Mouse (Mus musculus): Measurements from ENCODE around the gene Kif2c. TPM values are rescaled to one million over a fixed set of nuclear protein-coding genes. Genes with fewer than 3 reads are reported as not detected.

Gene Kif2c
- polyA plus RNA-seq, 1 experiment: 2.5 TPM

GRCm38 (mm10) chr4:117221836-117222235 is 39.4 kb upstream of the Kif2c start:
- Histone ChIP-seq H3K4me1 (ENCODE audit: control insufficient read depth, insufficient read depth, insufficient read length) (peaks cover 2% of the 10 kb centered on the region; the same call in 1 of the 2 replicates), H3K27me3 (ENCODE audit: control insufficient read depth, insufficient read depth, low read length) (no peaks in the 10 kb centered on the region), H3K27ac (ENCODE audit: insufficient read depth, low read length) (no peak overlapping the region), H3K36me3 (ENCODE audit: control insufficient read depth, insufficient read depth, low read length) (no peaks in the 10 kb centered on the region), H3K4me3 (ENCODE audit: extremely low read depth, insufficient read depth, insufficient read length) (no peak overlapping the region)
- no peak for DNase-seq (ENCODE audit: low read depth in 1 of 2, low spot score in 2 of 2)
- no peak for TF ChIP-seq CTCF (IDR thresholded peaks at IDR 0.05; ENCODE audit: extremely low read depth, insufficient read depth, insufficient read length, insufficient replicate concordance)
- TF ChIP-seq POLR2A (IDR thresholded peaks at IDR 0.05; ENCODE audit: low read depth, low read length): no peak
- WGBS: 86% methylated on average over 9 of the region's 9 CpGs

GRCm38 (mm10) chr4:117220741-117221515 is 38.5 kb upstream of the Kif2c start:
- no peaks in the 10 kb centered on the region for H3K36me3 ChIP-seq (ENCODE audit: control insufficient read depth, insufficient read depth, low read length)
- H3K4me1 ChIP-seq (ENCODE audit: control insufficient read depth, insufficient read depth, insufficient read length): peaks cover 2% of the 10 kb centered on the region; the same call in 1 of the 2 replicates
- H3K4me3 ChIP-seq (ENCODE audit: extremely low read depth, insufficient read depth, insufficient read length): no peak overlapping the region
- no peak for TF ChIP-seq CTCF (IDR thresholded peaks at IDR 0.05; ENCODE audit: extremely low read depth, insufficient read depth, insufficient read length, insufficient replicate concordance)
- TF ChIP-seq POLR2A (IDR thresholded peaks at IDR 0.05; ENCODE audit: low read depth, low read length): no peak
- H3K27me3 ChIP-seq (ENCODE audit: control insufficient read depth, insufficient read depth, low read length): no peaks in the 10 kb centered on the region
- no peak for DNase-seq (ENCODE audit: low read depth in 1 of 2, low spot score in 2 of 2)
- H3K27ac ChIP-seq (ENCODE audit: insufficient read depth, low read length): no peak overlapping the region
- WGBS: 59% methylated on average over 9 of the region's 9 CpGs

GRCm38 (mm10) chr4:117218517-117219219 is 36.2 kb upstream of the Kif2c start:
- TF ChIP-seq POLR2A (IDR thresholded peaks at IDR 0.05; ENCODE audit: low read depth, low read length): no peak
- peak; percentile 76; the same call in 1 of the 2 replicates for TF ChIP-seq CTCF (IDR thresholded peaks at IDR 0.05; ENCODE audit: extremely low read depth, insufficient read depth, insufficient read length, insufficient replicate concordance)

GRCm38 (mm10) chr4:117217029-117217428 is 34.6 kb upstream of the Kif2c start:
- Histone ChIP-seq H3K27me3 (ENCODE audit: control insufficient read depth, insufficient read depth, low read length) (no peaks in the 10 kb centered on the region), H3K27ac (ENCODE audit: insufficient read depth, low read length) (no peak overlapping the region), H3K4me1 (ENCODE audit: control insufficient read depth, insufficient read depth, insufficient read length) (no peaks in the 10 kb centered on the region), H3K36me3 (ENCODE audit: control insufficient read depth, insufficient read depth, low read length) (no peaks in the 10 kb centered on the region), H3K4me3 (ENCODE audit: extremely low read depth, insufficient read depth, insufficient read length) (no peak overlapping the region)
- 85% methylated on average over 5 of the region's 5 CpGs for WGBS
- TF ChIP-seq CTCF (IDR thresholded peaks at IDR 0.05; ENCODE audit: extremely low read depth, insufficient read depth, insufficient read length, insufficient replicate concordance) (no peak), POLR2A (IDR thresholded peaks at IDR 0.05; ENCODE audit: low read depth, low read length) (no peak)
- no peak for DNase-seq (ENCODE audit: low read depth in 1 of 2, low spot score in 2 of 2)

More at GRCm38 (mm10) chr4:117218517-117219219, 36.2 kb upstream of the Kif2c start:
- H3K4me1 ChIP-seq (ENCODE audit: control insufficient read depth, insufficient read depth, insufficient read length): peaks cover 2% of the 10 kb centered on the region; the same call in 1 of the 2 replicates
- H3K36me3 ChIP-seq (ENCODE audit: control insufficient read depth, insufficient read depth, low read length): no peaks in the 10 kb centered on the region
- WGBS: 17% methylated on average over 10 of the region's 10 CpGs
- H3K27me3 ChIP-seq (ENCODE audit: control insufficient read depth, insufficient read depth, low read length): no peaks in the 10 kb centered on the region
- DNase-seq (ENCODE audit: low read depth in 1 of 2, low spot score in 2 of 2): peak; percentile 12 to 35
- H3K4me3 ChIP-seq (ENCODE audit: extremely low read depth, insufficient read depth, insufficient read length): no peak overlapping the region
- H3K27ac ChIP-seq (ENCODE audit: insufficient read depth, low read length): no peak overlapping the region

- Histone ChIP-seq H3K4me1 (ENCODE audit: control insufficient read depth, insufficient read depth, insufficient read length) (no peaks in the 10 kb centered on the region), H3K36me3 (ENCODE audit: control insufficient read depth, insufficient read depth, low read length) (no peaks in the 10 kb centered on the region)
- 94% methylated on average over 6 of the region's 6 CpGs for WGBS
Measured at GRCm38 (mm10) chr4:117214250-117214649, 31.8 kb upstream of the Kif2c start.

GRCm38 (mm10) chr4:117210147-117211074 is 28.0 kb upstream of the Kif2c start:
- Histone ChIP-seq H3K27me3 (ENCODE audit: control insufficient read depth, insufficient read depth, low read length) (no peaks in the 10 kb centered on the region), H3K4me1 (ENCODE audit: control insufficient read depth, insufficient read depth, insufficient read length) (no peaks in the 10 kb centered on the region), H3K27ac (ENCODE audit: insufficient read depth, low read length) (peak overlapping the region; percentile 4; the same call in 1 of the 2 replicates), H3K36me3 (ENCODE audit: control insufficient read depth, insufficient read depth, low read length) (no peaks in the 10 kb centered on the region), H3K4me3 (ENCODE audit: extremely low read depth, insufficient read depth, insufficient read length) (no peak overlapping the region)
- TF ChIP-seq CTCF (IDR thresholded peaks at IDR 0.05; ENCODE audit: extremely low read depth, insufficient read depth, insufficient read length, insufficient replicate concordance): peak; percentile 75; the same call in 1 of the 2 replicates
- TF ChIP-seq POLR2A (IDR thresholded peaks at IDR 0.05; ENCODE audit: low read depth, low read length): no peak
- 11% methylated on average over 20 of the region's 20 CpGs for WGBS
- DNase-seq (ENCODE audit: low read depth in 1 of 2, low spot score in 2 of 2): peak; percentile 84

More at GRCm38 (mm10) chr4:117214250-117214649, 31.8 kb upstream of the Kif2c start:
- no peak for DNase-seq (ENCODE audit: low read depth in 1 of 2, low spot score in 2 of 2)
- no peak for TF ChIP-seq CTCF (IDR thresholded peaks at IDR 0.05; ENCODE audit: extremely low read depth, insufficient read depth, insufficient read length, insufficient replicate concordance)
- no peak for TF ChIP-seq POLR2A (IDR thresholded peaks at IDR 0.05; ENCODE audit: low read depth, low read length)
- Histone ChIP-seq H3K27me3 (ENCODE audit: control insufficient read depth, insufficient read depth, low read length) (no peaks in the 10 kb centered on the region), H3K4me3 (ENCODE audit: extremely low read depth, insufficient read depth, insufficient read length) (no peak overlapping the region), H3K27ac (ENCODE audit: insufficient read depth, low read length) (no peak overlapping the region)
